Mouse (Mus musculus) spleen, postnatal 10 days (tissue): ENCODE results near the gene Ppp1r15a.
"Not testable (repeated sequence)": the region's sequence is repeated elsewhere in the genome, so short reads cannot be mapped to it uniquely, and the experiment has no call there.

Experiments
- DNase-seq, 2 experiments: peaks; one replicate each; pipeline ENCODE4 v3.0.0; 2021 to 2022; ENCODE audit warnings: low spot score in 2 of 2

Ppp1r15a gene

GRCm38 (mm10) chr7:45551512-45551883 is 25.4 kb upstream of the Ppp1r15a start:
- DNase-seq, result no peak

GRCm38 (mm10) chr7:45550821-45551511 is 24.9 kb upstream of the Ppp1r15a start:
- no peak for DNase-seq

GRCm38 (mm10) chr7:45549641-45550436 is 23.8 kb upstream of the Ppp1r15a start:
- DNase-seq, result no peak

GRCm38 (mm10) chr7:45544525-45544924 is 18.5 kb upstream of the Ppp1r15a start:
- DNase-seq, result no peak

GRCm38 (mm10) chr7:45540213-45540612 is 14.1 kb upstream of the Ppp1r15a start:
- DNase-seq, result no peak

GRCm38 (mm10) chr7:45539095-45539494 is 13.0 kb upstream of the Ppp1r15a start:
- no peak for DNase-seq

- DNase-seq, result no peak
These were observed 12.3 kb upstream of the Ppp1r15a start for GRCm38 (mm10) chr7:45538163-45539041.

- DNase-seq, result no peak
These were observed 11.5 kb upstream of the Ppp1r15a start for GRCm38 (mm10) chr7:45537602-45538001.

- DNase-seq, result no peak
These were observed 9.6 kb upstream of the Ppp1r15a start for GRCm38 (mm10) chr7:45535676-45536075.

- DNase-seq, result no peak
These were observed 4.6 kb upstream of the Ppp1r15a start for GRCm38 (mm10) chr7:45530643-45531042.

- no peak for DNase-seq
These were observed 3.4 kb upstream of the Ppp1r15a start for GRCm38 (mm10) chr7:45529461-45529860.

GRCm38 (mm10) chr7:45527169-45527568 is 1.1 kb upstream of the Ppp1r15a start:
- DNase-seq, result not testable (repeated sequence)

- peak; percentile 26 to 40 for DNase-seq
These were observed 529 bp upstream of the Ppp1r15a start for GRCm38 (mm10) chr7:45526474-45527120.

- DNase-seq, result peak; percentile 81 to 88
These were observed 1.0 kb downstream of the Ppp1r15a start for GRCm38 (mm10) chr7:45524841-45525621.

GRCm38 (mm10) chr7:45523678-45524170 is 2.3 kb downstream of the Ppp1r15a start:
- DNase-seq, result peak in 1 of 2 experiments; percentile 29

GRCm38 (mm10) chr7:45522957-45523676 is 3.0 kb downstream of the Ppp1r15a start:
- peak in 1 of 2 experiments; percentile 40 for DNase-seq

GRCm38 (mm10) chr7:45522194-45522752 is 3.8 kb downstream of the Ppp1r15a start:
- DNase-seq, result no peak

GRCm38 (mm10) chr7:45521728-45522184 is 4.3 kb downstream of the Ppp1r15a start:
- DNase-seq, result peak; percentile 77 to 90

GRCm38 (mm10) chr7:45520605-45521004 is 5.5 kb downstream of the Ppp1r15a start:
- no peak for DNase-seq
